Mouse (Mus musculus) cortical plate, adult 2 months (tissue): ENCODE results near the gene Maml3. TPM values are rescaled to one million over a fixed set of nuclear protein-coding genes. Genes with fewer than 3 reads are reported as not detected.

Experiments used
- H3K27ac ChIP-seq: fragments of 200-500 bp; 2 replicates; pipeline ENCODE4 v1.5.1; 2012; ENCODE audit warnings: low read length, control low read depth, inconsistent platforms; ENCODE audit not compliant: insufficient read depth
- H3K4me1 ChIP-seq: fragments of 200-500 bp; 2 replicates; pipeline ENCODE4 v1.6.1; 2011; ENCODE audit warnings: low read length; ENCODE audit not compliant: control insufficient read depth, insufficient read depth
- H3K4me3 ChIP-seq: fragments of 200-500 bp; 2 replicates; pipeline ENCODE4 v1.5.1; 2011; ENCODE audit warnings: mild to moderate bottlenecking, low read length, control low read depth; ENCODE audit not compliant: insufficient read depth
- CTCF ChIP-seq: fragments of 200-500 bp; IDR thresholded peaks from 2 replicates; pipeline ENCODE4 v1.5.1; 2011; ENCODE audit warnings: mild to moderate bottlenecking, control low read depth, low read length; ENCODE audit not compliant: insufficient read depth; ENCODE audit errors: extremely low read depth
- POLR2A ChIP-seq: fragments of 200-500 bp; IDR thresholded peaks from 2 replicates; pipeline ENCODE4 v1.6.1; 2011; ENCODE audit warnings: mild to moderate bottlenecking, low read length, control low read depth; ENCODE audit not compliant: insufficient read depth; ENCODE audit errors: extremely low read depth
- polyA plus RNA-seq: library from polyadenylated mRNA; depleted of rRNA; stranded (reverse); fragments of >200 nt; gene quantifications from 2 replicates; pipeline ENCODE4 v1.2.3, GENCODE M21; 2012

Gene Maml3
- polyA plus RNA-seq, 1 experiment, result 2.7 TPM

DNA sequence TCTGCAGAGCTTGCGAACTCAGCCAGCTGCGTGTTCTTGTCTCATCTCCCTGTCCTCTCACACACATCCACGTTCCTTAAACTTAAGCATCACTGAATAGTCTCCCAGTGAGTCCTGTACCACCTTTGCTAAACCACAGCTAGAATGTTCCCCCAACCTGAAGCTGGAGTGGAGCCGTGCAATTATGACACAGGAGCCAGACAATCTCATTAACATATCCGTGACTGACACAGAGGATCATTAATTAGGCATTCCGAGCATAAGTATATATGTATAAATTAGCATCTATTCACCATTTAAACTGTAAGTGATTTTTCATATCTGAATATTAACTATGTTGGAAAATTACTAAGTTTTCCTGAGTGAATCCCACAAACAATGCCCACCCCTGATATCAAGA, 181.1 kb downstream of the Maml3 start:
- Histone ChIP-seq H3K27ac (no peak overlapping the region), H3K4me1 (no peaks in the 10 kb centered on the region), H3K4me3 (no peak overlapping the region)
- TF ChIP-seq POLR2A (no peak), CTCF (no peak)

DNA sequence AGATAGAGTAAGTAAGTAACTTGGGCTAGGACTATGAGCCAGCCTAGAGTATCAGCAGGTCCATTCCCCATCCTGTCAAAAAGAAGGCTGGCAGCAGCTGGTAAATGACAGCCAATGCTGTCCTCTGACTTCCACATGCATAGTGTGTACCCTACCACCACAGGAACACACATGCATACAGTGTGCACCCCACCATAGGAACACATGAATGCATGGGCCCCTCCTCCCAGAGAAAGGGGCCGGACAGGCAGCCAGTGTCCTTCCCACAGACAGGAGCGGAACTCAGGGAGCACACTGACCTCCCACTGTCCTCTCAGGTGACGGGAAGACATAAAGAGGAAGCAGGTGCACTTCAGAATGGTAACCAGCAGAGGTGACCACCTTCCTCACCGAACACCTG, 188.0 kb downstream of the Maml3 start:
- TF ChIP-seq CTCF (no peak), POLR2A (no peak)
- Histone ChIP-seq H3K4me1 (peaks cover 6% of the 10 kb centered on the region), H3K4me3 (no peak overlapping the region), H3K27ac (no peak overlapping the region)

DNA sequence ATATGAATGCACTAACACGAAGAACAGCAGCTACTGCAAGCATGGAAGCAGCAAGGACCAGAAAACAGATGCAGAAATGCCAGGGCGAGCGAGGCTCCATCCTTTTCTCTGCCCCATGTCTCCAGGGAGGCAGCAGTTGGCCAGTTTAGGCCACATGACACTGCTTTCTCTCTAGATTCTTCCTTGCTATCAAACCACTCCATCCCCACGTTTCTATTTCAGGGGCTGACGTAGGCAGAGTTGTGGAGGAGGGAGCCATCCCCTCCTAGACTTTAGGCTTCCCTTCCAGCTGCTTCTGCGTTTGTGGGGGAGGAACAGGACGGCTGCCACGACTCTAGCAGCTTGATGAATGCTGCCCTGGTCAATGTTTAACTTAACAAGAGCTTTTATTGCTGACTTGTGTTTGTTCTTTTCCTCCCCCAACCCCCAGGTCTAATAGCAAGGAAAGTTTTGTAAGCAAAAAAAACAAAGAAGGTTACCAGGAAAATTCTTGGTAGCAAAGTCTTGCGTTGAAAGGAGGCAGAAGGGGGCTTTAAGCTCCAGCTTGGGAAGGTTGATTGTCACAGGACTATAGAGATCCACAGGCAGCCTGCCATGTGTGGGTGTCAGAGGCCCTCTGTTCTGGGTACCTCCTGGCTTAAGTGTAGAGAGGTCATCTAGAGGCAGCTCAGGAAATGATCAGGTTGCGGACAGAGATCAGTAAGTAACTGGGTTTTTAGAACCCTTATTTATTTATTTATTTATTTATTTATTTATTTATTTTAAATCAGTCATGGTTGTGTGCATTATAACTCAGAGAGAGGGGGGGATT, 188.6 kb downstream of the Maml3 start:
- TF ChIP-seq CTCF (no peak), POLR2A (peak; percentile 68)
- Histone ChIP-seq H3K4me1 (peaks cover 6% of the 10 kb centered on the region), H3K4me3 (no peak overlapping the region), H3K27ac (peak overlapping the region; percentile 86)

DNA sequence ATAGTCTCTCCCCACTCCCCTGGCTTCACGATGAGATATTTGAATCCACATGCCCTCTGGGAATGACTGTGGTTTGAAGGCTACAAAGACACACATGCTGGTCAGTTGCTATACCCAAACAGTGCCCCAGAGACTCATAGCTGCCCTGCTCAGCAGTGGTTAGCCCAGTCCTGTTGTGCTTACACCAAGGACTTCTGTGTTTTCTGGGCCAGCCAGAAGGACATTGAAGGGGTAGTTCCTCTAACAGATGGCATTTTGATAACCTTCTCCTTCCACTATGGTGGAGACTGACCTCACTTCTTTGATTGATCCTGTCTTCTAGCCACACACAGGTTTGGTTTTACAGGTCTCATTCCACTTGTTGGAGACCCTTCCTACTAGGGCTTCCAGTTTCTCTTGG, 189.5 kb downstream of the Maml3 start:
- Histone ChIP-seq H3K4me1 (peaks cover 6% of the 10 kb centered on the region), H3K27ac (peak overlapping the region; percentile 86), H3K4me3 (no peak overlapping the region)
- no peak for TF ChIP-seq POLR2A
- no peak for TF ChIP-seq CTCF

DNA sequence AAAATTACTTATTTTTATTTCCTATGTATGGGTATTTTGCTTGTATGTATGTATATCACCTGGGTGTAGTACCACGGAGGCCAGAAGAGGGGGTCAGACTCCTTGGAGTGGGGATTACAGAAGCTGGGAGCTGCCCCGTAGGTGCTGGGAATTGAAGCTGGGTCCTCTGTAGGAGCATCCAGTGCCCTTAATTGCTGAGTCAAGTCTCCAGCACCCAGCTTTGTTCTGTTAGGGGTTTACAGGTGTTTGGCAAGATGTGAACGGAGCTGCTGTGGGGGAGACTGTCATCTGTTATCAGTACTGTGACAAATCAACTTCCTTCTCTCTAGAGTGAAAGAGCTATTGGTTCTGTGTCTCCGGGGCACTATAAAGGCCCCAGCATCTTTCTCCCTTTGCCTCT, 190.0 kb downstream of the Maml3 start:
- peaks cover 6% of the 10 kb centered on the region for H3K4me1 ChIP-seq
- H3K4me3 ChIP-seq, result no peak overlapping the region
- TF ChIP-seq POLR2A (no peak), CTCF (no peak)
- no peak overlapping the region for H3K27ac ChIP-seq

DNA sequence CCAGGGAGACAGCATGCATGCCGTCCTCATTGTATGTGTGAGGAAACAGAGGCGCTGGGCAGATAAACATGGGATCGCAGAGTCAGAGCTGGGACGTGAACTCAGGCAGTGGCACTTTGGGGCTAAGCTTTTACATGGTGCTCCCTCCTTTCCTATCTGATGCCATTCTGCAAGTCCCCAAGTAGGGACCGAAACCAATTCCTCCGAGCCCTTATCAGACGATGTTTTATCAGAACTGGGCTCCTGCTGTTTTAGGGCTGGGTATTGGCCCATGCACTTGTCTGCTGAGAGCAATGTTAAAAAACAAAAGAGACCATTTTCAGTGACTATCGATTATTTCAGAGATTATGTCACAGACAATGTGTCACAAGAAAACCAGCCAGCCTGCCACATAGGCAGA, 191.4 kb downstream of the Maml3 start:
- no peak overlapping the region for H3K4me3 ChIP-seq
- H3K27ac ChIP-seq, result no peak overlapping the region
- TF ChIP-seq POLR2A (no peak), CTCF (no peak)
- H3K4me1 ChIP-seq, result peaks cover 6% of the 10 kb centered on the region

DNA sequence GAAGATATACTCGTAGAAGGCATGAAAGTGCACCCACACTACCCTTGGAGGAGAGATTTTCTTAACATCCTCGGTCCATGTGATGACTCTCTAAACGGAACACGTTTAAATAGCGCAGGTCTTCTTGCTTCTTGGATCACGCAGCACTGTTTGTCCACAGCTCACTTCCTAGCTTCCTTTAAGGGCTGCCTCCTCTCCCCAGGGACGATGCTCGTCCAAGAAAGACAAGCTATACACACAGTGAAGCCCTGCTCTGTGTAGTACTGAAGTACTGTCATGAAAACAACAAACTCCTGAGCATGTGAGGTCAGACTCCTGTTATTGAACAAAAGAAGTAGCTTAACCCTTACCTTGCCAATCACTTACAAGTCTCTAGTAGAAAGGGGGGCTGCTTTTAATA, 192.7 kb downstream of the Maml3 start:
- Histone ChIP-seq H3K4me1 (peaks cover 6% of the 10 kb centered on the region), H3K4me3 (no peak overlapping the region), H3K27ac (no peak overlapping the region)
- no peak for TF ChIP-seq POLR2A
- no peak for TF ChIP-seq CTCF

DNA sequence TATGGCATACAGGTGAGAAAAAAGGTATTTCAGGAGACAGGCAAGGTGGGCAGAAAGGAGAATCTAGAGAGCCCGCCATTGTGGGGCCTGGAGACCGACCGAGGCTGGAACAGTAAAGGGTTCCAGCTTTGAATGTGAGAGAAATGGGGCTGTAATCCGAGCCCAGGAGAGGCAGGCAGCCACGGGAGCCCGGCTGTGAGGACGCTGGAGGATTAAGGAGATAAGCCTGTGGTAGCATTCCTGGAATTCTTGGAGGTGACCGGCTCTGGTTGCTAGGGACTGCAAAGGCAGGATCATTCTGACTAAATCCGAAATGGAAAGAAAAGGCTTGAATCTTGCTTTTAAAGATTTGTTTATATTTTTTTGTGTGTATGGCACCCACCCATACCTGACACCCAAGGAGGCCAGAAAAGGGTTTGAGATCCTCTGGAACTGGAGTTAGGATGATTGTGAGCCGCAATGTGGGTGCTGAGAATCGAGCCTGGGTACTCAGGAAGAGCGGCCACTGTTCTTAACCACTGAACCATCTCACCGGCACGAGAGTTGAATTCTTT, 196.4 kb downstream of the Maml3 start:
- Histone ChIP-seq H3K4me1 (no peaks in the 10 kb centered on the region), H3K27ac (no peak overlapping the region), H3K4me3 (no peak overlapping the region)
- no peak for TF ChIP-seq POLR2A
- no peak for TF ChIP-seq CTCF

DNA sequence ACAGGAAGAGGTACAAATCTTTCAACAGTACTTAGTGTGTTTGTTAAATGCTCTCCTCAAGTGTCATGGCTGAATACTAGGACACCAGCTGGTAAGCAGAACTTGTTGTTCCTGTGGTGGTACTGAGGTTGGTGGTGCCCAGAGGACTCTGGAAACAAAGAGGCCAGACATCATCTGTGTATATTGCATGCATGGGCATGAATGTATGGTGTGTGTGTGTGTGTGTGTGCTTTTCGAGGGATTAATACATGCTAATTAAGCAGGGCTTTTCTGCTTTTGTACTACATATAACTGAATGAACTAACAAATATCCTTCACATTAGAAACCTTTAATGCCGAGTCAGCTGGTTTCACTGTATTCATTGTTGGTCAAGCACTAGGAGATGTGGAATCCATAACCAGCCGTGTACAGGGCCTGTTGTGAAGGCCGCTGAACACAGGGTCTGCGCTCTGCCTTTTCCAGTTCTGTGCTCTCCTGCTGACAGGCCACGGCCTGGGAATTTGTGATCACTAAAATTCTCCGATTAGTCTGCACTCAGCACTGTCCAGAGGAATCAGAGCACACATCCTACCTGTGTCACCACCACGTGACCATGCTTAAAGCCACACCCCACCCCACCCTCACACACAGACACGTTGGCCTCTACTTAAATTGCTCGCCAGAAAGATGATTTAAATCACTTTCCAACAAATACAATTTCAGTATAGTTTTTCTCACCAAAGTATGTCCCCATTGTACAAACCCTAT, 197.6 kb downstream of the Maml3 start:
- Histone ChIP-seq H3K4me3 (no peak overlapping the region), H3K4me1 (no peaks in the 10 kb centered on the region), H3K27ac (no peak overlapping the region)
- TF ChIP-seq CTCF (no peak), POLR2A (no peak)

DNA sequence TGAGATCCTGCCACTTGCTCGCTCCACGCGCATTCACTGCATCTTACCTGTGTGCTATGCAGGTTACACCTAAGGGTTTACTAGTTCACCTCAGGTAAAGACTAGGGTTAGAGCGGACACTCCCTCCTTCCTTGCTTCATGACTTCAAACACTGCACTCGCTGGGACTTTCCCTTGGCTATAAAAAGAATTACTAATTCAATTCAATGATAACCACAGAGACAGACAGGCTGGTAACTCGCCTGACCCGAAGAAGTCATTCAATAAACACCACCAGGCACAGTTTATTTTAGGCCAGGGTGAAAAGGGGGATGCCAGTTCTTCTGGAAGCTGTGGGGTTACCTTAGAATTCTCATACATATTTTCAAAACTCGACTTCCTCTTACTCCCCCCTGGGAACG, 199.0 kb downstream of the Maml3 start:
- Histone ChIP-seq H3K4me1 (no peaks in the 10 kb centered on the region), H3K27ac (no peak overlapping the region), H3K4me3 (no peak overlapping the region)
- TF ChIP-seq CTCF, result no peak
- TF ChIP-seq POLR2A, result no peak
